Mouse (Mus musculus): ENCODE data around the gene Afap1l2. TPM values are rescaled to one million over a fixed set of nuclear protein-coding genes. Genes with fewer than 3 reads are reported as not detected.

Gene Afap1l2
- polyA plus RNA-seq, 2 experiments = 0.44 to 0.57 TPM

DNA sequence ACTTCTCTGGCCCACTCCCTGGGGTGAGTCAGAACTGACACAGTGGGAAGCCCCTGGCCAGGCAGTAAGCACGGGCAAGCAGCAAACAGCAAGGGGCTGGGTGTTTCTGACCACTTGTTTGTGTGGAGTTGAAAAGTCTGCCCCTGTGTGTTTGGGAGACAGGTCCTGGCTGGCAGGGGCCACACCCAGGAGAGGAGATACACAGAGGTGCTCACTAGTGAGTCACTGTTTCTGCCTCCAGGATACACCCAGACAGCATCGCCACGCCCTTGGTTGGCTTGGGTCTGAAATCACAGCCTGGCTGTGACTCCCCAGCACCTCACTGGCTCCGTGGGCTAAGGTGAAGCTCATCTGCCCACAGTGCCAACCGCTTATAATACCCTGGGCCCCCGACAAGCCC lies 72.9 kb downstream of the Afap1l2 start:
- no peaks in the 10 kb centered on the region for H3K36me3 ChIP-seq (replicated peaks; ENCODE audit: control insufficient read depth, insufficient read depth, low read depth)
- DNase-seq (ENCODE audit: low read depth in 3 of 3, low spot score in 3 of 3) = no peak
- no peaks in the 10 kb centered on the region for H3K4me1 ChIP-seq (replicated peaks; ENCODE audit: control insufficient read depth in 2 of 2, insufficient read depth in 2 of 2, low read length in 1 of 2)
- no peak for ATAC-seq (ENCODE audit: insufficient read depth)
- H3K4me2 ChIP-seq (ENCODE audit: low read depth) = no peak overlapping the region
- no peak overlapping the region for H3K9ac ChIP-seq (replicated peaks)
- no peaks in the 10 kb centered on the region for H3K27me3 ChIP-seq (ENCODE audit: control insufficient read depth, insufficient read depth, low read length)
- no peak overlapping the region for H3K27ac ChIP-seq
- H3K4me3 ChIP-seq (ENCODE audit: insufficient read depth in 1 of 2, low read depth in 2 of 2, low read length in 2 of 2) = no peak overlapping the region
- WGBS (ENCODE audit: insufficient replicate concordance) = 76% methylated on average over 6 of the region's 6 CpGs
- TF ChIP-seq CTCF (IDR thresholded peaks at IDR 0.05; ENCODE audit: low read depth) (no peak), EP300 (IDR thresholded peaks at IDR 0.05; ENCODE audit: low read depth) (no peak)
- no peaks in the 10 kb centered on the region for H3K9me3 ChIP-seq (ENCODE audit: control insufficient read depth, low read length)

DNA sequence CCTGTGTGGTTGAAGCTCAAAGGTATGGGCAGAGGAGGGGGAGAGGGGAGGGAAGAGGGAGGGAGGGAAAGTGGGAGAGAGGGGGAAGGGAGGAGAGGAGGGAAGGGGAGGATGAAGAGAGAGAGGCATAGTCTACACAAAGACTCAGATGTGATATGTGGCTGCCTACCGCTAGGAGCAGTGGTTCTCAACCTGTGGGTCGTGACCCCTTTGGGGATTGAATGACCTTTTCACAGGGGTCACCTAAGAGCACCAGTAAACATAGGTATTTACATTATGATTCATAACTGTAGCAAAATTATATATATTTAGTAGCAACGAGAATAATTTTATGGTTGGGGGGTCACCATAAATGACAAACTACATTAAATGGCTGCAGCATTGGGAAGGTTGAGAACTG lies 74.2 kb downstream of the Afap1l2 start:
- no peak for DNase-seq (ENCODE audit: low read depth in 3 of 3, low spot score in 3 of 3)
- Histone ChIP-seq H3K27me3 (ENCODE audit: control insufficient read depth, insufficient read depth, low read length) (no peaks in the 10 kb centered on the region), H3K9me3 (ENCODE audit: control insufficient read depth, low read length) (no peaks in the 10 kb centered on the region), H3K36me3 (replicated peaks; ENCODE audit: control insufficient read depth, insufficient read depth, low read depth) (no peaks in the 10 kb centered on the region), H3K4me3 (ENCODE audit: insufficient read depth in 1 of 2, low read depth in 2 of 2, low read length in 2 of 2) (no peak overlapping the region), H3K4me1 (replicated peaks; ENCODE audit: control insufficient read depth in 2 of 2, insufficient read depth in 2 of 2, low read length in 1 of 2) (no peaks in the 10 kb centered on the region), H3K27ac (no peak overlapping the region), H3K9ac (replicated peaks) (no peak overlapping the region), H3K4me2 (ENCODE audit: low read depth) (no peak overlapping the region)
- 63% methylated on average over 3 of the region's 3 CpGs for WGBS (ENCODE audit: insufficient replicate concordance)
- no peak for ATAC-seq (ENCODE audit: insufficient read depth)
- no peak for TF ChIP-seq EP300 (IDR thresholded peaks at IDR 0.05; ENCODE audit: low read depth)
- TF ChIP-seq CTCF (IDR thresholded peaks at IDR 0.05; ENCODE audit: low read depth) = no peak

DNA sequence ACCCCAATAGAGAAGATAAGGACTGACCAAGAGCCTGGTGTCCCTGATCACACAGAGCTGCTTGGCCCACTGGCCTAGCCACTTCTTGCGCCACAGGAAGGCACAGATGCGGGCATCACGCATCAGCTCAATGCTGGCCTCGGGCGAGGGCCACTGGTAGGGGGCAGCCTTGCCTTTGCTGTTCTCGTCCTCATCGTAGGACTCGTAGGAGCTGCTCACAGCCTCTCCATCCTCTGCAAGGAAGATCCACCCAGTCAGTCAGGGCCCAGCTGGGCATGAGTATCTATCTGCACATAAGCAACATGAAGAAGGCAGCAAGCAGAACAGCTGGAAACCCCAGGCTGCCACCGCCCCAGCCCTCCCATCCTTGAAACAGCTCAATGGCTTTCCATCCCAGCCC lies 78.0 kb downstream of the Afap1l2 start:
- ATAC-seq (ENCODE audit: insufficient read depth) = no peak
- Histone ChIP-seq H3K36me3 (replicated peaks; ENCODE audit: control insufficient read depth, insufficient read depth, low read depth) (no peaks in the 10 kb centered on the region), H3K4me2 (ENCODE audit: low read depth) (no peak overlapping the region), H3K9ac (replicated peaks) (no peak overlapping the region), H3K27ac (no peak overlapping the region), H3K27me3 (ENCODE audit: control insufficient read depth, insufficient read depth, low read length) (no peaks in the 10 kb centered on the region), H3K4me3 (ENCODE audit: insufficient read depth in 1 of 2, low read depth in 2 of 2, low read length in 2 of 2) (no peak overlapping the region), H3K4me1 (replicated peaks; ENCODE audit: control insufficient read depth in 2 of 2, insufficient read depth in 2 of 2, low read length in 1 of 2) (no peaks in the 10 kb centered on the region), H3K9me3 (ENCODE audit: control insufficient read depth, low read length) (no peaks in the 10 kb centered on the region)
- no peak for DNase-seq (ENCODE audit: low read depth in 3 of 3, low spot score in 3 of 3)
- 60% methylated on average over 9 of the region's 9 CpGs for WGBS (ENCODE audit: insufficient replicate concordance)
- TF ChIP-seq EP300 (IDR thresholded peaks at IDR 0.05; ENCODE audit: low read depth) = no peak
- no peak for TF ChIP-seq CTCF (IDR thresholded peaks at IDR 0.05; ENCODE audit: low read depth)

DNA sequence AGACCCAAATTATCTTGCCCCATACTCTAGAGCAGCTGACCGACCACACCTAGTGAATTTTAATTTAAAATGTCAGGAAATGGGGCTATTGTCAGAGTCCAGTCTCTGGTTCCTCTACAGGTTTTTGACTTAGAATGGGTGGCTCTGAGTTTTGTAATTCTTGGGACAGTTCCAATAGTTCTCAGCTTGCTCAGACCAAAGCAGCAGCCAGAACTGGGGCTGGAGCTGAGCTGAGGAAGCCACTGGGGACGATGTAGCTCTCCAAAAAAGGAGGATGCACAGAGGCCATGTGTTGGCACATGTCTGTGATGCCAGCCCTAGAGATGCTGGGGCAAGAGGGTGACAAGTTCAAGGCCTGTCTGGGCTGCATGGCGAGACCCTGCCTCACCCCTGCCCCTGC lies 78.6 kb downstream of the Afap1l2 start:
- DNase-seq (ENCODE audit: low read depth in 3 of 3, low spot score in 3 of 3) (no peak), ATAC-seq (ENCODE audit: insufficient read depth) (no peak)
- 43% methylated on average over 3 of the region's 3 CpGs for WGBS (ENCODE audit: insufficient replicate concordance)
- no peak overlapping the region for H3K27ac ChIP-seq
- no peak overlapping the region for H3K4me3 ChIP-seq (ENCODE audit: insufficient read depth in 1 of 2, low read depth in 2 of 2, low read length in 2 of 2)
- H3K4me2 ChIP-seq (ENCODE audit: low read depth) = no peak overlapping the region
- no peaks in the 10 kb centered on the region for H3K27me3 ChIP-seq (ENCODE audit: control insufficient read depth, insufficient read depth, low read length)
- no peaks in the 10 kb centered on the region for H3K36me3 ChIP-seq (replicated peaks; ENCODE audit: control insufficient read depth, insufficient read depth, low read depth)
- TF ChIP-seq EP300 (IDR thresholded peaks at IDR 0.05; ENCODE audit: low read depth) (no peak), CTCF (IDR thresholded peaks at IDR 0.05; ENCODE audit: low read depth) (no peak)
- no peak overlapping the region for H3K9ac ChIP-seq (replicated peaks)
- H3K9me3 ChIP-seq (ENCODE audit: control insufficient read depth, low read length) = no peaks in the 10 kb centered on the region
- no peaks in the 10 kb centered on the region for H3K4me1 ChIP-seq (replicated peaks; ENCODE audit: control insufficient read depth in 2 of 2, insufficient read depth in 2 of 2, low read length in 1 of 2)

DNA sequence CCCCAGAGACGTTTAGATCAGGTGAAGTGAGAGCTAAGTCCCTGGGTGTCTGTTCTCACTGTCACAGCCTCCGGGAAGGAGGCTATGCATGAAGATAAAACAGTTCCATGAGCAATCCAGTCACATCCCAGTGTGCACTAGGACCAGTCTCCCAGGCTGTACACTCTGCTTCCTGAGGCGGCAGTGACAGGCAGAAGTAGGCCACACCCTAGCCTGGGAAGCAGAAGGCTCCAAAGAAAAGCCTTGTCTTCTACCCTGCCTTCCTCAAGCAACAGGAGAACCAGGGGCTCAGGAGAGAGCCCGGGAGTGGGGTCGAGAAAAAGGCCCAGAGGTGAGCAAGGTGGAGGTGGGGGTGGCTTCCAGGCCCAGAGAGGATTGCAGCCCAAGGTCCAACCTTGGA lies 86.3 kb downstream of the Afap1l2 start:
- TF ChIP-seq CTCF (IDR thresholded peaks at IDR 0.05; ENCODE audit: low read depth) (no peak), EP300 (IDR thresholded peaks at IDR 0.05; ENCODE audit: low read depth) (no peak)
- no peaks in the 10 kb centered on the region for H3K9me3 ChIP-seq (ENCODE audit: control insufficient read depth, low read length)
- H3K9ac ChIP-seq (replicated peaks) = no peak overlapping the region
- H3K4me1 ChIP-seq (replicated peaks; ENCODE audit: control insufficient read depth in 2 of 2, insufficient read depth in 2 of 2, low read length in 1 of 2) = no peaks in the 10 kb centered on the region
- DNase-seq (ENCODE audit: low read depth in 3 of 3, low spot score in 3 of 3) = no peak
- no peak overlapping the region for H3K4me3 ChIP-seq (ENCODE audit: insufficient read depth in 1 of 2, low read depth in 2 of 2, low read length in 2 of 2)
- H3K36me3 ChIP-seq (replicated peaks; ENCODE audit: control insufficient read depth, insufficient read depth, low read depth) = no peaks in the 10 kb centered on the region
- H3K4me2 ChIP-seq (ENCODE audit: low read depth) = no peak overlapping the region
- H3K27ac ChIP-seq = no peak overlapping the region
- 45% methylated on average over 5 of the region's 5 CpGs for WGBS (ENCODE audit: insufficient replicate concordance)
- ATAC-seq (ENCODE audit: insufficient read depth) = no peak
- no peaks in the 10 kb centered on the region for H3K27me3 ChIP-seq (ENCODE audit: control insufficient read depth, insufficient read depth, low read length)
